Mouse (Mus musculus) neutrophil, adult 5-6 weeks (primary cell): ENCODE results near the gene Zfp488. TPM values are rescaled to one million over a fixed set of nuclear protein-coding genes. Genes with fewer than 3 reads are reported as not detected.

ENCODE experiments used
- ATAC-seq: fragments of 151-379, 151-347 bp; 2 replicates; pipeline ENCODE4 v1.8.0; 2017; ENCODE audit warnings: mild to moderate bottlenecking, moderate TSS enrichment; ENCODE audit not compliant: insufficient number of reproducible peaks, poor library complexity, low FRiP score, severe bottlenecking; ENCODE audit errors: extremely low read depth
- total RNA-seq: library from RNA; stranded (forward); fragments of 200-1000 nt; gene quantifications from 2 replicates; pipeline ENCODE4 v1.2.3, GENCODE M21; 2017

Zfp488 gene
- total RNA-seq: 0.12 TPM in 1 of 2 replicates, not detected in the other

- no peak for ATAC-seq
These were observed at the start of gene Zfp488 for GRCm38 (mm10) chr14:33978604-33979059. Zfp488 (minus strand) TSS chr14:33978764.

- no peak for ATAC-seq
These were observed 48.1 kb upstream of the Zfp488 start for GRCm38 (mm10) chr14:34026710-34027109.

GRCm38 (mm10) chr14:34016938-34017337 is 38.4 kb upstream of the Zfp488 start:
- ATAC-seq: no peak

- ATAC-seq: no peak
These were observed 37.8 kb upstream of the Zfp488 start, which contains the start of gene Gm5460 for GRCm38 (mm10) chr14:34016381-34016780. Gm5460 (plus strand) TSS chr14:34016758.

DNA sequence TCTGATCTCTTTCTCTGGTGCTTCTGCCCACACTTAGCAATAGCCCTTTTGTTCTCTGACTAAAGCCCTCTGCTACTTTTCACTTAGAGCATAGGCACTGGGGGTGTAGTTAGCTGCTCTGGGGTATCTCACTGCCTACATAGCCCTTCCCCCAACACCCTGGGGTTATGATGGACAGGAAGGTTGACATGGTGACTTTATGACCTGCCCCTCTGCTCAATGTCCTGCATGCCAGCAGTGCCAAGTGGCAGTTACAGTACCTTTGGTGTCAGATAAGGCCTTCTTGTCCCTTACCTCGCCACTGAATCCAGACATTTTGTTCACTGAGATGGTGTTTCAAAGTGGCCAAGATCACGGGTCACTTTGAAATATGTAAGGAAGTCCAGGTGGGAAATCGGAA is 36.5 kb upstream of the Zfp488 start, which contains the start of gene Gm30083:
Gm30083 (minus strand) TSS at position 120 of the 400 bp plus-strand sequence.
- no peak for ATAC-seq

GRCm38 (mm10) chr14:34002358-34002757 is 23.8 kb upstream of the Zfp488 start:
- no peak for ATAC-seq

- ATAC-seq: no peak
These were observed 22.9 kb upstream of the Zfp488 start for GRCm38 (mm10) chr14:34001445-34001844.

GRCm38 (mm10) chr14:34000076-34000475 is 21.5 kb upstream of the Zfp488 start:
- no peak for ATAC-seq

GRCm38 (mm10) chr14:33997427-33997826 is 18.9 kb upstream of the Zfp488 start:
- no peak for ATAC-seq

- no peak for ATAC-seq
These were observed 15.1 kb upstream of the Zfp488 start for GRCm38 (mm10) chr14:33993521-33994289.

GRCm38 (mm10) chr14:33993051-33993450 is 14.5 kb upstream of the Zfp488 start:
- no peak for ATAC-seq

- ATAC-seq: no peak
These were observed 13.4 kb upstream of the Zfp488 start for GRCm38 (mm10) chr14:33991971-33992370.

GRCm38 (mm10) chr14:33989201-33989600 is 10.6 kb upstream of the Zfp488 start:
- ATAC-seq: no peak

DNA sequence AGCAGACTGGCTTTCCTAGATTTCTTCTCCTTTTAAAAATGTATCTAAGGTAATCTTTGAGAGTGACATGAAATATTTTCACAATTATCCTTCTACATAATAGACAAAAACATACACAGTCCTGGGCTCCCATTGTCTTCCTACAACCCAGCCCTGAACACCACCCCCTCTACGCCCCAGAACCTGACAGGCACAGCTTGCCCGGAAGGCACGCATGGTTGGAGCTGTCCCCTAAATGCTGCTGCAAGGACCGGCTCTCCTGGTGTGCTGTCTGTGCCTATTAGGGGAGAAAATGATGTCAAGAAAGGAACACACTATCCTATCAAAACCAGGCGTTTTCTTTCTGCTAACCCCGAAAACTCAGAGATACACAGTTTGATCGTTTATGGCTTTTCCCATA is 816 bp downstream of the Zfp488 start:
- ATAC-seq: no peak

GRCm38 (mm10) chr14:33974752-33975151 is 3.8 kb downstream of the Zfp488 start:
- no peak for ATAC-seq

DNA sequence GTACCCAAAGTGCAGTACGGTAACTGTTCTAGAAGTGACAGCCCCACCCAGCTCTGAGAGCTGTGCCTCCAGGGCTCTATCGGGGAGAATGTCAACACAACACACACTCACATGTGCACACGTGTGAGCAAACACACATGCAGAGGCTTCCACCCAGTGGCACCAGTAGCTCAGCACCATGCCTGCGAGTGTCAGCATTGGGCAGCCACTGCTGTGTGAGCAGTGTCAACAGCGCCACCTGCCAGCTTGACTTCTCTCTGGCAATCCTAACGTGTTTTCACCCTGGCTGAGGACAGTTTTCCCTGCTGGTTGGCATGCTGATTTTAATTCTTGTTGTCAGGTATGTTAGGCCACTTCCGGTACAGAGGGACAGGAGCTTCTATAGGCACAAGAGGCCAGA is 5.9 kb downstream of the Zfp488 start:
- no peak for ATAC-seq

DNA sequence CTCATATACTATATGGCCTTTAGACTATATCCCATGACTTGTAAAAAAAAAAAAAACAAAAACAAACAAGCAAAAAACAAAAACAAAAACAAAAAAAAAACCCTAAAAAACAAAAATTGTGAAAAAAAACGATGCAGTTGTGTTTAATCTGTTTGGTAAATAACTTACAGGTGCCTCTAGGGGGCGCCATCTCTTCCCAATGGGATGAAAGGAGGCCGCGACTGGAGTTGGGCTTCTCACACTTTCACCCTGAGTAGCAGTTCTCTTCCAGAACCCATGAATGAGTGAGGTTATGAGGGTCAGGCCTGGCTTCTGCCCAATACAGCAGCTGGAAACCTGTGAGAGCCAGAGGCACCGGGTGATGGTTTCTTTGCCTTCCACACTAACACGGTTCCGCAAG is 12.9 kb downstream of the Zfp488 start:
- no peak for ATAC-seq

DNA sequence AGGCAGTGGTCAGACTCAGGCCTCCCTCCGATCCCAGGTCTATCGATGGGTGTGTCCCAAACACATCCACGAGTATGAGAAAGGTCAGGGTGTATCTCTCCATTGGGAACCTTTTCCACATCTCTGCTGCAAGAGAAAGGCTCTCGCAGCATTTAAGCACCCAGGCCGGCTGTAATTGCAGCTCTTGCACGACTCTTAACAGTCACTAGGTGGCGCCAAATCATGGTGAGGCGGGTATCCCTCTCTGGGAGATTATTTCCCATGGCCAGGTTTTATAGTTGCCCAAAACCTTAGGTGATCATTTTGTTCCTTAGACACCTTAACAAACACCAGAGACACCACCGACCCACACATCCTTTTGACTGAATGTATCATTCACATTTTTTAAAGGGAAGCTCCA is 19.2 kb downstream of the Zfp488 start:
- no peak for ATAC-seq

DNA sequence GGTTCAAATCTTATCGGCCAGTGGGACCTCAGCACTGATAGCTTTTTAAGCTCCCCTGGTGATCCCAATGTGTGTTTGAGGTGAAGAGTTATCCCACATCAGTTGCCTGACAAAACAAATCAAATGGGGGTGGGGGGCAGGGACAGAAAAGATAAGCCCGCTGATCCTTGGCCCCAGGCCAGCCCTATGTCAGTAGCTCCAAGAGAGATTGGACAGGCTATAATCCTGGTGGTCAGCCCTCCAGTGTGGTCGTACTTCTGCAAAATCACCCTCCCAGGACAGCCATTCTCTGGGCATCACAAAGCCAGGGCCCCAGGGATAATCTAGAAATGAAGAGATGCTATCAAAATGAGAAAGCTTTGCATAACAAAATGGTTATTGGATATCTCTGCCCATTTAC is 19.7 kb downstream of the Zfp488 start:
- ATAC-seq: no peak

GRCm38 (mm10) chr14:33958186-33958585 is 20.4 kb downstream of the Zfp488 start:
- no peak for ATAC-seq

GRCm38 (mm10) chr14:33956055-33956454 is 22.5 kb downstream of the Zfp488 start:
- ATAC-seq: no peak
